Mouse (Mus musculus) thymus, postnatal 36 days (tissue): Measurements from ENCODE around the gene Cand2.
A peak's percentile ranks its signal among the peaks of the same experiment; 100 is the strongest.

Experiments
- DNase-seq, 2 experiments: peaks; one replicate each; pipeline ENCODE4 v3.0.0; 2022; ENCODE audit warnings: mixed read lengths in 2 of 2

Gene Cand2

GRCm38 (mm10) chr6:115775838-115776237, 1.5 kb downstream of the Cand2 start:
- DNase-seq, result no peak

GRCm38 (mm10) chr6:115776363-115776762, 2.0 kb downstream of the Cand2 start:
- DNase-seq, result no peak

- no peak for DNase-seq
These were observed 8.4 kb downstream of the Cand2 start for GRCm38 (mm10) chr6:115782781-115783180.

- DNase-seq, result no peak
These were observed 16.7 kb downstream of the Cand2 start for GRCm38 (mm10) chr6:115791016-115791415.

- DNase-seq, result peak; percentile 39 to 51
These were observed 17.7 kb downstream of the Cand2 start for GRCm38 (mm10) chr6:115791842-115792686.

GRCm38 (mm10) chr6:115792691-115793215, 18.4 kb downstream of the Cand2 start:
- DNase-seq, result peak; percentile 46 to 60

- no peak for DNase-seq
These were observed 27.5 kb downstream of the Cand2 start for GRCm38 (mm10) chr6:115801811-115802210.

GRCm38 (mm10) chr6:115803541-115804382, 29.4 kb downstream of the Cand2 start:
- DNase-seq, result peak; percentile 56 to 57

- DNase-seq, result no peak
These were observed 30.3 kb downstream of the Cand2 start for GRCm38 (mm10) chr6:115804432-115805192.

GRCm38 (mm10) chr6:115807464-115808195, 33.3 kb downstream of the Cand2 start:
- DNase-seq, result no peak

- no peak for DNase-seq
These were observed 33.8 kb downstream of the Cand2 start for GRCm38 (mm10) chr6:115808196-115808487.

- peak; percentile 84 to 85 for DNase-seq
These were observed 34.3 kb downstream of the Cand2 start, which contains the start of gene Rpl32 for GRCm38 (mm10) chr6:115808488-115809231. TSS of gene Rpl32 (minus strand) at chr6:115808747.

- DNase-seq, result no peak
These were observed 37.3 kb downstream of the Cand2 start for GRCm38 (mm10) chr6:115811606-115812005.

GRCm38 (mm10) chr6:115814104-115814503, 39.8 kb downstream of the Cand2 start:
- DNase-seq, result peak; percentile 52 to 53

- no peak for DNase-seq
These were observed 40.7 kb downstream of the Cand2 start for GRCm38 (mm10) chr6:115815041-115815440.

- no peak for DNase-seq
These were observed 43.8 kb downstream of the Cand2 start for GRCm38 (mm10) chr6:115818129-115818528.

GRCm38 (mm10) chr6:115821216-115821993, 47.1 kb downstream of the Cand2 start:
- DNase-seq, result no peak

- peak; percentile 76 for DNase-seq
These were observed 49.6 kb downstream of the Cand2 start for GRCm38 (mm10) chr6:115823850-115824464.

GRCm38 (mm10) chr6:115830779-115831601, 56.7 kb downstream of the Cand2 start:
- DNase-seq, result no peak
